Mouse (Mus musculus) adrenal gland, postnatal 36 days (tissue): Measurements from ENCODE around the gene Cmya5. TPM values are rescaled to one million over a fixed set of nuclear protein-coding genes. Genes with fewer than 3 reads are reported as not detected.
"Not testable (repeated sequence)": the region's sequence is repeated elsewhere in the genome, so short reads cannot be mapped to it uniquely, and the experiment has no call there.

Experiments
- DNase-seq, 2 experiments: peaks; one replicate each; pipeline ENCODE4 v3.0.0; 2021; ENCODE audit warnings: mixed read lengths in 1 of 2
- long read RNA-seq, 2 experiments: library from polyadenylated mRNA; stranded (forward); transcript quantifications; one replicate each; pipeline ENCODE4 v2.0.0; 2021; ENCODE audit warnings: borderline sequencing depth in 2 of 2
- total RNA-seq, 2 experiments: library from RNA; stranded (reverse); gene quantifications; 2 replicates each; pipeline ENCODE4 v1.2.3; 2021

Cmya5 gene
- total RNA-seq = under 1 TPM; 0.26 to 0.43 TPM
- long read RNA-seq, experiment 1, partial matches to known transcripts = 0 of 1 reads
- long read RNA-seq, experiment 1, other reads (novel, unspliced or antisense) = 1 of 1 reads
- long read RNA-seq, experiment 2 = 0 reads

DNA sequence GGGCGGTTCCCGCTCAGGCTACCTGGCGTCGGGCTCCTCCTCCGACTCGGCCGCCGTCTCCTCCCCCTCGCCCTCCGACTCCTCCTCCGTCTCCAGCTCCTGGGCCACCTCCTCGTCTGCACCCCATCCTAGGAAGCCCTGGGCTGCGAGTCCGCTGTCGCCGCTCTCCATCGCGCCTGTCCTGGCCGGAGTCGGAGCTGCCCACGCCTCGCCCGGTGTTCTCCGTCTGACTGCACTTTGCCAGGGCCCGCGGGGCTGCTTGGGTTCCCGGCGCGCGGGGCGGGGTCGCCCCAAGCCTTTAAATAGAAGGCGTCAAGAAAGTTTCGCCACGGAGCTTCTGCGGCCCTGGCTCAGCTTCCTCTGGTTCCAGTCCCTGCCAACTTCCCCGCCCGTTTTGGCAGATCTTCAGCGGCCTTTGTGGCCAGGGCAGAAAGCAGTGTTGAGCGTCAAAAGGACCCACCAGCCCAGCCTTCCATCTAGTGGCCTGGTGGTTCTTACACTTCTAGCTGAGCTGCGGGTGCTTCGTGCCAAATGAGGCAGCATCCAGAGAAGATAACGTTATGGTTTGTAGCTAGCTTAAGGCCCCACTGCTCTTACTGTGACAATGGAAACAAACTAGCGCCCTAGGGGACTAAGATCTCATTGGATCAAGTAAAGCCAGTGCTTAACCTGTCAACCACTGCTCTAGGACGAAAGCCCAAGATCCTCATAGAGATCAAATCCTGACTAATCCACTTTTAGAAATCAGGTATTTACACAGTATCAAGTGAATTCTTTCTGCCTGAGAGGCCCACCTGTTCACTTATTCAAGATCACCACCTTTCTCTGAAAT lies at the start of gene Cmya5:
Cmya5 (minus strand) TSS at position 389 of the 832 bp plus-strand sequence.
- DNase-seq = peak; percentile 92 to 93

DNA sequence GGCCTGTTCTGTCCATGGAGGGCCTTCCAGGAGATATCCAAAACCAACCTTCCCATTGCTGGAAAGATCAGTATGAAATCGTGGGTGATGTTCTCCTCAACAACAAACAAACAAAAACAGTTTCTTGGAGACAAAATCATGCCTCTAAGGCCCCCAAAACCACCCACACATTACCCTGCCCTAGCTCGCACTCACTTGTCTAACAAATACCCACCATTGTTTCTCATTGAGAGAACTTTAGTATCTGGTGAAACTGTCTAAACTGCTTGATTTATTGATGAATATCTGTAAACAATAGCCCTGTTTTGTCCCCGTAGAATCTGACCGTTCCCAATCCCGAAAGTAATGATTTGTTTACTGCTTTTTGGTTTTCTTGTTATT lies 48.1 kb upstream of the Cmya5 start:
- no peak for DNase-seq

DNA sequence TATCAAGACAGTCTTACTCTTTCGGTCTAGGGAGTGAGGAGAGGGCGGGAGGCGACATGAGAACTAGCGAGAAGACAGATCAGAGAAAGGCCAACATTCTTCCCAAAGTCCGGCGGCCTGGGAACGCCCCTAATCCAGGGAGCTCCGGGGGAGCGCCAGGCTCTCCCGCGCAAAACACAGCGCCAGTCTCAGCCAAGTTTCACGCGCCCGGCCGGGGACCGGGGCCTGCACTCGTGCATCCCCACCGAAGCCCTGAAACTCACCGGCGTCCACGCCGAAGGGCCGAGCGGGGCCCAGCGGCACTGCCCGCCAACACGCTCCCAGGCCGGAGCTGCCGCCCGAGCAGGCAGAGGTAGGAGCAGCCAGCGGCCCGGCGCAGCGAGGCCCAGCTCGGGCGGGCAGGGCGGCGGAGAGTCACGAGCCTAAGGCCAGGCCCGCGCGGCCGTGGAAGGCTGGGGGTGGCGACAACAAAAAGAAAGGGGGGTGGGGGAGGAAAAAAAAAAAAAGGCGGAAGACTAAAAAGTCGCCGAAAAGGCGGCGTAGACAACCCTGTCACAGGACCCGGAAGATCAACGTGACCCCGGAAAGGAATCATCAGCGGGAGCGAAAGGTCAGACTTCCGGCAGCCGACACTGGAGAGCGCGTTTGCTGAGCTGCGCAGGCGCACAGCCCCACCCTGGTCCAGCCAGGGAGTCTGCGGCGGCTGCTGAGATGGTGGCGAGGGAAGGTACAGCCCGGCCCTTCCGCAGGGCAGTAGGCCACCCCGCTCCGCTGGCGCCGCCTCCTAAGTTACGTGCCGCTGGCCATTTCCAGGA lies 47.5 kb upstream of the Cmya5 start, which contains the start of gene Tent2:
Tent2 (minus strand) TSS at position 555 of the 815 bp plus-strand sequence.
- DNase-seq = peak; percentile 96 to 97

DNA sequence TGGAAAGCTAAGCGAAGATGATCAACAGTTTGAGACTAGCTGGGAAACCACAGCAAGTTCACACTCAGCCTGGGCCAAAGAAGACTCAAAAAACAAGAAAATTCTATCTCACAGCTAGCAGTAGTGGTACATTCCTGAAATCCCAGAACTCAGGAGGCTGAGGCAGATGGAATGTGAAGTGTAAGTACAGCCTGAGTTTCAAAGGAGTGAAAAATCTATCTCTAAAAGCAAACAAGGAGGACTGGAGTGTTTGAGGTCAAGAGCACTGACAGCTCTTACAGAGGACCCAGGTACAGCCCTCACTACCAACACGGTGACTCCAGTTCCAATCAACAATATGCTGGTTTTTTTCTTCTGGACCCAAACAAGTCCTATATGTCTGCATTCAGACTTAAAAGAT lies 44.9 kb upstream of the Cmya5 start:
- DNase-seq = no peak

DNA sequence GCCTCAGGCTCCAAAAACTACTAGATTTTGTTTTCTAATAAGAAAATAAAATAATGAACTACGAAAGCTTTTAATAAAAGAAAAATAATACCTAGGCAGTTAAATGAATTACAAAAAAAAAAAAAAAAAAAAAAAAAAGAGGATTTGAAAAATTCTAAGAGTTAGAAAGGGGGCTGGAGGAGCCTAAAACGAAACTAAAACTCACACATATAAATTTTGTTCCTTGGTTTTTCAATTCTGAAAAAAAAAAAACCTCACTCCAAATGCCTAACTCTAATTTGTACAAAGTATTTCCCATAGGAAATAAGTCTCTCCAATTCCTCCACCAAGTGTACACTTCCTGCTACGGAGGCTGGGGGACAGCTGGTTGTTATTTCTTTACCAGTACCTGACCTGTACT lies 44.2 kb upstream of the Cmya5 start:
- no peak for DNase-seq

DNA sequence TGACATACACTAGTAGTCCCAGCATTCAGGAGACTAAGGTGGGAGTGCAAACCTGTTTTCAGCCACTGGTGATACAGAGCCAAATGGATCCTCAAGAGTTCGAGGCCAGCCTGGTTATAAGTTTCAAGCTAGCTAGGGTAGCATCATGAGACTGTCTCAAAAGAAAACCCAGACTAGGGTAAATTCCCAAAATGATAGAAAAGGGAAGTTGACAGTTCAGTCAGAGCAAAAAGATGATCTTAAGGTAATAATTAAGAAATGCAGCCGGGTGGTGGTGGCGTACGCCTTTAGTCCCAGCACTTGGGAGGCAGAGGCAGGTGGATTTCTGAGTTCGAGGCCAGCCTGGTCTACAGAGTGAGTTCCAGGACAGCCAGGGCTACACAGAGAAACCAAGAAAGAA lies 43.3 kb upstream of the Cmya5 start:
- not testable (repeated sequence) for DNase-seq

DNA sequence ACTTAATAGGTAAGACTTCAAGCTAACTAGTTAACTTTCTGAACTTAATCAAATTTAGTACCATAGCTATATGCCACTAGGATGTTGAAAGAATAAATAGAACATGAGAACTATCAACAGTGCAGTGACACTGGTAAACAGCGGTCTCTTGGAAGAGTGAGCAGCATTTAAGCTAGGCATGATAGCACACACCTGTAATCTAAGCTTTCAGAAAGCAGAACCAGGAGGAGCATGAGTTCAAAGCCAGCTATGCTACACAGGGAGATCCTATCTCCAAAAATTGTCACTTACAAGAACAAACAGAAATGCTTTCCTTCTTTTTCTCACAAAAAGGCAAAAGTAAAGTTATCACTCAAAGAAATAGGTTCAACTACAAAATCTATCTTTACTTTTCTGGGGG lies 35.8 kb upstream of the Cmya5 start:
- DNase-seq = no peak

DNA sequence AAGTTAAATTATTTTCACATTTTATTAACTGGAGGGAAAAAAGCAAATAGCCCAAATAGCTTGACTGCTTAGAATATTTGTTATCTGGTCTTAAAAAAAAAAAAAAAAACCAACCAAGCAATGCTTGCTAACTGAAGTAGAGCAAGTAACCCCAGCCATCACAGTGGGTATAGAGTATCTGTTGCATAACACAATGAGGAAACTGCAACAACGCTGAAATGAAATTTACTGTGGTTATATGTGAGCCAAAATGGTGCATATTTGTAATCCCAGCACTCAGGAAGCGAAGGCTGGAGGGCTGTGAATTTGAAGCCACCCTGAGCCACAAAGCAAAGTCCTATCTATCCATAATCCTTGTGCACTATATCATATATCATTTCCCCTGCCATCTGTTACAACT lies 35.0 kb upstream of the Cmya5 start:
- no peak for DNase-seq

DNA sequence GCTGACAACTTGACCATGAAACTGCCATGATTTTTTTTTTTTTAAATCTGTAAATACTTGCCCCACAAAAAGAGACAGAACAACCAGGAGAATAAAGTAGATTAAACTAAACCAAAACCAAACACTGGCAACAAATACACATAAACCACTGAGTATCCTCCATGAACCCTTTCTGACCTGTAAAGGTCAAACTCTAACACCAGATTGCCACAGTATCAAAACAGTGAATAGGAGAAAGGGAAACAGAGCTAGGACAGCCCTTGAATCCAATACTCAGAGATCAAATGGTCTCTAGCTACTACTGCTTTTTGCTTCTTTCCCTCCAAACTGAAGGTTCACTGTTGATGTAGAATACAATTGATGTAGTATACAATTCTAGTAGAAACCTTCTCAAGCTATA lies 33.0 kb upstream of the Cmya5 start:
- DNase-seq = no peak

DNA sequence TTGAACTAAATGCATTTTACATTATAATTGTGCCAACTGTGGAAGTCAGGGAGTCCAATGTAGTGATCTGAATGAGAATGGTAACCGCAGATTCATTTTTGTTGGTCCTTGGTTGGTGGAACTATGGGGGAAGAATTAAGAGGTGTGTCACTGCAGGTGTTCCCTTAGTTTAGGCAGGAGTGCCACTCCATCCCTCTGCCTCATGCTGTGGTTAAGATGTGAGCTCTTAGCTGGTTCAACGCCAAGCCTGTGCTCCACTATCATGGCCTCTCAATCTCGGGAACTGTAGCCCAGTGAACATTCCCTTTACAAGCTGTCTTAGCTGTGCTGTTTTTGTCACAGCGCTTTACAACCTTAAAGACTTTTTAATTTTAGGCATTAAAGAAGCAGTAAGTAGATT lies 18.8 kb upstream of the Cmya5 start:
- DNase-seq = no peak

DNA sequence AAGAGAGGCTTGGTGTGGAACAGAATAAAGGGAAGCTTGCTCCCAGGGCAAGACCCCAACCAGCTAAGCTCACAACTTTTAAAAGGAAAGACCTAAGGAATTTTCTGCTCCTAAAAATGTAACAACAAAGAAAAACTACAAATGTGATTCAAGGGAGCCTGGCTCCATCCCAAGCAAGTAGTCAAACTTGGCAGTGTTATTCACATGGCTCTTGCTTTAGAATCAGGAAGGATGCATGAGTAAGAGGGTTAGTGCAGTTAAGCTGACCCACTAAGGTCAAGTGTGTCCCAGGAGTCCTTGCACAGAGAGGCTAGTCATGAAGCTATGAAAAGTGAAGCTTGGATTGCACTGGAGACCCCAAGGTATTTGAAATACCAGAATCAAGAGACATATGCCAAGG lies 17.9 kb upstream of the Cmya5 start:
- DNase-seq = peak; percentile 45 to 65

DNA sequence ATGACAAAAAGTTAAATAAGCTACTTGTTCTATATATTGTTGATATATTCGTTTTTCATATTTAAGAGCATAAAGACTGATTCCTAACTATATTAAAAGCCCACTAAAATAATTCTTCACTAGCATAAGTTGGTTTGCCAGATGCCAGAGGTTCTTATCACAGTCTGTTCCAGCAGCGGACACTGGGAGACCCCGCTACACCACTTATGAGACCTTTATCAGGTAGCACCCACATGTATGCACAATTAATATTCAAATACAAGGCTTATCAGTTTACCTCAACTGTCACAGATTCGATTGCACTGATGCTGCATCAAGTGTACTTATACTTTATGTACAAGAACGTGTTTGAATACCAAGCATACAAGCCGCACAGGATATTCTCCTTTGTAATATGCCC lies 13.7 kb upstream of the Cmya5 start:
- DNase-seq = no peak

DNA sequence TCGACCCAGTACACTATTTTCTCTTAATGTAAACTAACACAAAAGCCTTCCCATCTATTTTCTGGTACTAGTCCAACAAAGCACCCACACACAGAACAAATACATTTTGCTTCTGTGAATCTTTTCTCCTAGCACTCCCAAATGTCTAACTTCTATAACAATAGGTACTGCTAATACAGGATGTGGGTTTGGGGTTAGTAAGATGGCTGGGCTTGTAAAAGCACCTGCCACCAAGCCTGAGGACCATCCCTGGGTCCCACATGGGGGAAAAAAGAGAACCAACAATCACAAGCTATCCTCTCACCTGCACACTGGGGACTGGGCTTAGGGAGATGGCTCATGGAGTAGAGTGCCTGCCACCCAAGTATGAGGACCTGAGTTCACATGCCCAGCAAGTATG lies 8.8 kb upstream of the Cmya5 start:
- no peak for DNase-seq

DNA sequence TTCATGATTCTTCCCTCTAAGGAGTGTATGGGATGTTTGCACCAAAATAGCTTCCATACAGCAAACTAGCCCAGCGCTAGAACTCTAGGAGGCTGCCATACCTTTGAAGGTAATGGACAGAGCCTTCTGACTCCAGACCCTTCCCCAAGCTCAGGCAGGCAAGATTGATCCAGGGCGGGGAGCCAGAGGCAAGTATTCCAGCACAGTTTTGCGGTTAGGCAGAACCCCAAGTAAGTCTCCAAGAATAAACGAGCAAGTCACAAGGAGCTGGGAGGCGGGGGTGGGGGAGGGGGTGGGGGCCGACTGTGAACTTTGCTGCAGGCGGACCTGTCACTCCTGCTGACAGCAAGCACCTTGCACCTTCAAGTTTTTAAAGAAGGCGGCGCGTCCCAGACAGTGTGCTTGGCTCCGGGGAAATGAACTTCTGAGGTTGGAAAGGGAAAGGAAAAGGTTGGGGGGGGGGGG lies 673 bp downstream of the Cmya5 start:
- no peak for DNase-seq

DNA sequence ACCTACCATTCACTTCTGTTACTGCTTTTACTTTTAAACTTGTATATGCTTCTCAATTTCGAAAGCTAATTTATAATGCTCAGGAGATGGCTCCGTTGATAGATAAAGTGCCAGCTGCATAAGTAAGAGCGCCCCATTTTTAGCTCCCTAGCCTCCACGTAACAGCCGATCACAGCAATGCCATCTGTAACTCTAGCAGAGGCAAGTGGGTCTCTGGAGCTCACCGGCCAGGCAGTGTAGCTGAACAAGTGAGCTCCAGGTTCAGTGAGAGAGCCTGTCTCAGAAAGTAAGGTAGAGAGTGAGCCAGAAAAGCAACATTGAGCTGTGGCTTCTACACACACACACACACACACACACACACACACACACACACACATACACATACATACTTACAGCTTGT lies 3.3 kb downstream of the Cmya5 start:
- no peak for DNase-seq

DNA sequence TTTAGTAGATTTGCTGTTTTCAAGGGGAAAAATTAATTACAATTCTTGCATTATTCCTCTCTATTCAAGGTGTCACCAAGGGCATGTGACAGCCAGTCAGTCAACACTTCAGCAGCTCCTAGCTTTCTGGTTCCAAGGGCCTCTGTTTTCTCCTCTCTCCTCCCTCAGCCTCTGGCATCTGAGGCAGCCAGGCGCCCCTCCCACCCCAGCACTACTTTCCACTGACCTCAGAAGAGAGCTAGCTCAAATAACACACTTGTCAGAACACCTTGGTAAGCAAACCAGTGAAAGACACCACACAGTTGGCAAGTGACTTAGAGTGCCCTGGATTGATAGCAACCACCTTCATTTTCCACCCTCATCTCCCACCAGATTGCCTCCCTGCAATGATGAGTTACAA lies 6.5 kb downstream of the Cmya5 start:
- DNase-seq = no peak

DNA sequence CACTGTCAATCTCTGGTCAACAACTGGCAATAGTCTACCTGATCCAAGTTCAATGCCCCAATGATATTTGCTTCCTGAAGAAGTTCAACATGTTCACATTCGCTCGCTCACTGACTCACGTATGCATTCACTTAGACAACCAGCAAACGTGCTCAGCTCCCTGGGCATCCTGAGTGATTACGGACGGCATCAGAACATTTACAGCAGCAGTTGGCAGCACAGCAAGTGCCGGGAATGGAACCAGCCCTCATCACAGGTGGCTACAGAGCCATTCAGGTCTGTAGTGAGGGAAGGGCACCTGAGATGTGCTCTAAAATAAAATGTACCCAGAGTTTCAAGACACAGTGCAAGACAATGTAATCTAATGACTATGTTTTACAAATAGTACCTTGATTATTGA lies 7.4 kb downstream of the Cmya5 start:
- DNase-seq = no peak

DNA sequence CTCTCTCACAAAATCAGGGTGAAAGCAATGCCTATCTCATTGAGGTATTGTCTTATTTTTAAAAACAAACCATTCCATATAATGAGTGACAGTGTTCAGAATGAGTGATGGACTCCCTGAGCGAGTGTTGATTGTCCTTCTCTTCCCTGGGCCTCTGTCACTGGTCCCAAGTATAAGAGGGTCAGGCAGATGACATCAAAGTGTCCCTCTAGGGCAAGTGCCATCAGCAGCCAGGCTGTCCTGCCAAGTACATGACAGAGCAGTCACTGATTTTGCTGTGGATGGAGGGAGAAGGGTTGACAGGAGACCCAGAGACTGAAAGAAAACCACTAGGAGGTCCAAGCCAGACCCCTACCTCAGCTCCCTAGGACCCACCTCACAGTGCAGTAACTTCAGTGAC lies 8.3 kb downstream of the Cmya5 start:
- no peak for DNase-seq

DNA sequence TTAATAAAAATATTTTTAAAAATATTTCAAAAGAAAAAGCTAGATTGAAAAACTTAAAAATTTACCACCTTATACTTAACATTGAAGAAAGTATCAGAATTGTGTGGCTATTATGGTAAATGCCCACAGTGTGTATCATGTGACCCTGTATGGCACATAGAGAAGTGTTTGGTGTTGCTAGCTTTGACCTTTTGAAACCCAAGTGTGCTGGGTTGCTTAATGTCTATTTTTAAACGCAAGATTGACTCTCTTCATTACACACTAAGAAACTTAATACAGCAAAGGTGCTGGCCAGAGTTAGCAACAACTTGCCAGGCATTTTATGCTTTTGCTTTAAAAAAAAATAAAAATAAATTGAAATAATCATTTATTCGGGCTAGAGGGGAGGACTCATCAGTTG lies 9.0 kb downstream of the Cmya5 start:
- DNase-seq = no peak

DNA sequence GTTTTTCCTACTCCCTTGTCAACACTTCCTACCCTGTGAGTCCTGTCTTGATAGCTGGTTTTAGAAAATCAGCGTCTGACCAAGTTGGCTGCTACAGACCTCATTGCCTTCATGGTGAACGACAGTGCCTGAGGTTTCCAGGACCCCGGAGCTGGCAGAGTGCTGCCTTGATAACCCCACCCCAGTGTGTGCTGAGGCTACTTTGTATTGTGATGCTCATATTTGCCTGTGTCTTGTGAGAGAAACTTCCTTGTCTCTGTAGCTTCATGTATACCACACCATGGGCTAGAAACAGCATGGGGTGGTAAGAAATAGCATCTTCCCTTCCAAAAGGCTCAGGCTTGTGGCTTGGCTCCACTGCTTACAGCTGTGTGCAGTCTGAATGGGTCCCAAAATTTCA lies 13.8 kb downstream of the Cmya5 start:
- DNase-seq = no peak

DNA sequence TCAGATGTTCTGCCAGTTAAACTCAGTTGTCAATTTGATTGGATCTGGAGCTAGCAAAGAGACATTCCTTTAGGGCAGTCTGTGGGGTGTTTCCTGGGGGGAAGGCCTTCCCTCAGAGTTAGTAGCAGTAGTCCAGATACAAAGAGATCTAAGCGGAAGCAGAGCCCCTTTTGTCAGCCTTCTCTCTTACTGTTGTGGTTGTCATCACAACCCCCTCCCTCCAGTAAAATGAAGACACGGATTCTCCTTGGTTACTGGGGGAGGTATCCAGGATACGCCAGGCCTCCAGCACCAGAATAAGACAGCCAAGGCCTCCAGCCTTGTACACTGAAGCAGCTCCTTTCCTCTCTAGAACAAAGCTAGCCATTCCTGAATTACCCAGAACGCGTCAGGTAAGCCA lies 15.6 kb downstream of the Cmya5 start:
- no peak for DNase-seq

DNA sequence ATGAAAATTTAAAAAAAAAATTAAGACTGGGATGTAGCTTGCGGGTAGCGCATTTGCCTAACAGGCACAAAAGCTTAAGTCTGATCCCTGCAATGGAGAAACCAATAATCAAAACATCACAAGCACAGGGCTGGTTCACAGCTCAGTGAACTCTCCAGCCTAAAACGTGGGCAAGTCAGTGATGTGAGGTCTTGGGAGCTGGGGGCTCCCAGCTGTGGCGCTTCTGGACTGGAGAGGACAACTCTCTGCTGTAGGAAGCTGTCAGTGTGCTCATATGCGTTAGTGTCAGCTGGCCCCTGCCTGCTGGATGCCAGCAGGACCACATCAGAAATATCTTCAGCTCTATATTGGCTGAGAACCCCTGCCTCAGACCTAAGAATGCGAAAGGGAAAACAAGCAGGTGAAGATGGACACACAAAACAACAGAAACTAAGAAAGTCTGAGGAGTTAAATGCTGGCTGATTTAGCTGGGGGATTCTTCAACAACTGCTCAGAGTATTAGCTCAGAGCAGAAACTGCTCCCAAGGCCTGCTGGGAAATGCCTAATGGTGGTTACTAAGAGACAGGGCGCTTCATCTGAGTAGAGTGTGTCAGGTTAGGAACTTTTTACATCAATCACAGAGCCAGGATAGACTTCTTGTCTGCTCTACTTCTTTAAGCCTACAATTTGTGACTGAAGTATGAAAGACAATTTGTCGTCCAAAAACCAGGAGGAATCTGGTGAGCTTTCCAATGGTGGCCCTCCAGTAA lies 16.2 kb downstream of the Cmya5 start:
- no peak for DNase-seq
